Mouse (Mus musculus) small intestine, adult 2 months (tissue): Measurements from ENCODE around the gene Boll. TPM values are rescaled to one million over a fixed set of nuclear protein-coding genes. Genes with fewer than 3 reads are reported as not detected.
A peak's percentile ranks its signal among the peaks of the same experiment; 100 is the strongest.

Source experiments
- H3K27ac ChIP-seq: fragments of 200-500 bp; 2 replicates; pipeline ENCODE4 v1.5.1; 2012; ENCODE audit warnings: low read depth, low read length, control low read depth, inconsistent platforms; ENCODE audit not compliant: insufficient read depth
- H3K27me3 ChIP-seq: fragments of 200-500 bp; 2 replicates; pipeline ENCODE4 v1.6.1; 2012; ENCODE audit warnings: mild to moderate bottlenecking, moderate library complexity, low read length, inconsistent platforms; ENCODE audit not compliant: control insufficient read depth, insufficient read depth
- H3K36me3 ChIP-seq: fragments of 200-500 bp; 2 replicates; pipeline ENCODE4 v1.6.1; 2012; ENCODE audit warnings: mild to moderate bottlenecking, low read length, control low read depth, inconsistent platforms; ENCODE audit not compliant: control insufficient read depth, insufficient read depth
- H3K4me1 ChIP-seq: fragments of 200-500 bp; 2 replicates; pipeline ENCODE4 v1.6.1; 2012; ENCODE audit warnings: low read length, inconsistent platforms, mixed read lengths; ENCODE audit not compliant: control insufficient read depth, insufficient read depth, insufficient read length
- H3K4me3 ChIP-seq: fragments of 200-500 bp; 2 replicates; pipeline ENCODE4 v1.5.1; 2012; ENCODE audit warnings: low read depth, mild to moderate bottlenecking, control low read depth, inconsistent platforms, low read length, moderate library complexity
- CTCF ChIP-seq: fragments of 200-500 bp; IDR thresholded peaks from 2 replicates; pipeline ENCODE4 v1.5.1; 2012; ENCODE audit warnings: low read depth, mild to moderate bottlenecking, control low read depth, inconsistent platforms, low read length, moderate library complexity, mixed read lengths; ENCODE audit not compliant: insufficient replicate concordance, insufficient read length; ENCODE audit errors: extremely low read depth
- POLR2A ChIP-seq: fragments of 200-500 bp; IDR thresholded peaks from 2 replicates; pipeline ENCODE4 v1.6.1; 2012; ENCODE audit warnings: low read depth, mild to moderate bottlenecking, control low read depth, inconsistent platforms, low read length, moderate library complexity
- WGBS: fragments of 180-500 bp; shearing (Covaris S2); methylation state at CpG from one replicate; pipeline ENCODE4 v1.1.7; 2018; 5-methylcytosine and 5-hydroxymethylcytosine counted together
- polyA plus RNA-seq: library from polyadenylated mRNA; depleted of rRNA; stranded (reverse); fragments of >200 nt; gene quantifications from 2 replicates; pipeline ENCODE4 v1.2.3, GENCODE M21; 2012

Gene Boll
- polyA plus RNA-seq, 1 experiment = not detected

DNA sequence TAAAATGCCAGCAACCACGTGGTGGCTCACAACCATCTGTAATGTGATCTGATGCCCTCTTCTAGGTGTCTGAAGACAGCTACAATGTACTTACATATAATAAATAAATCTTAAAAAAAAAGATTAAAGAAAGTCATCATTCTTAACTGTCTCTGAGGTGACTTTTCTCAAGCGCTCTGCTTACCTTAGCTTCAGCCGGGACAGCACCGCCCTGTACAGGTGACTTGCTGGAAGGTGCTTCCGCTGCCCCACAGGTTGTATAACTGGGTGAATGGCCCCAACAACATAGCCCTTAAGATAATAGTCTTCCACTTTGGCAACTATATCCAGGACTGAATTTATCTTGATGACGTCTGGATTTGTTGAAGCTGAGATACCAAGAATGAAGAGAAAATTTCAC, 149.3 kb downstream of the Boll start:
- WGBS = 32% methylated on average over 6 of the region's 6 CpGs
- Histone ChIP-seq H3K36me3 (no peaks in the 10 kb centered on the region), H3K27ac (no peak overlapping the region), H3K4me1 (peaks cover 17% of the 10 kb centered on the region; the same call in 1 of the 2 replicates), H3K27me3 (no peaks in the 10 kb centered on the region), H3K4me3 (peak overlapping the region; percentile 32; the same call in 1 of the 2 replicates)
- TF ChIP-seq POLR2A = no peak
- no peak for TF ChIP-seq CTCF

DNA sequence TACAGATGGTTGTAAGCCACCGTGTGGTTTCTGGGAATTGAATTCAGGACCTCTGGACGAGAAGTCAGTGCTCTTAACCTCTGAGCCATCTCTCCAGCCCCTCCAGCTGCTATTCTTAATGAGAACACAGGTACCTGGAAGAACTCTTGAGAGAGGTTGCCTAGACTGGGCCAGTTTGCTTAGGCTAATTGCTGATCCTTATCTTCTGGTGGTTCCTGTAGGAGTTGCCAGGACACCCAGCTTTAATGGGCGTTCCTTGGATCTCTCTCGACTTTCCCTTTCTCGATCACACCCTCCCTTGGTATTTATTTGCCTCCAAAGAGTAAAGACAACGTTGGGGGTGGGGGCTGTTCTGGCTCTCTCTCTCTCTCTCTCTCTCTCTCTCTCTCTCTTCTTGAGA, 149.8 kb downstream of the Boll start:
- 22% methylated on average over 6 of the region's 6 CpGs for WGBS
- TF ChIP-seq CTCF (no peak), POLR2A (no peak)
- H3K27me3 ChIP-seq = no peaks in the 10 kb centered on the region
- H3K4me1 ChIP-seq = peaks cover 17% of the 10 kb centered on the region; the same call in 1 of the 2 replicates
- peak overlapping the region; percentile 32; the same call in 1 of the 2 replicates for H3K4me3 ChIP-seq
- peak overlapping the region; percentile 39; the same call in 1 of the 2 replicates for H3K27ac ChIP-seq
- H3K36me3 ChIP-seq = no peaks in the 10 kb centered on the region

GRCm38 (mm10) chr1:55212771-55213170, 150.5 kb downstream of the Boll start:
- Histone ChIP-seq H3K27ac (peak overlapping the region; percentile 74), H3K27me3 (no peaks in the 10 kb centered on the region), H3K4me3 (no peak overlapping the region), H3K4me1 (peaks cover 17% of the 10 kb centered on the region; the same call in 1 of the 2 replicates), H3K36me3 (no peaks in the 10 kb centered on the region)
- 37% methylated on average over 4 of the region's 4 CpGs for WGBS
- TF ChIP-seq POLR2A (no peak), CTCF (no peak)

DNA sequence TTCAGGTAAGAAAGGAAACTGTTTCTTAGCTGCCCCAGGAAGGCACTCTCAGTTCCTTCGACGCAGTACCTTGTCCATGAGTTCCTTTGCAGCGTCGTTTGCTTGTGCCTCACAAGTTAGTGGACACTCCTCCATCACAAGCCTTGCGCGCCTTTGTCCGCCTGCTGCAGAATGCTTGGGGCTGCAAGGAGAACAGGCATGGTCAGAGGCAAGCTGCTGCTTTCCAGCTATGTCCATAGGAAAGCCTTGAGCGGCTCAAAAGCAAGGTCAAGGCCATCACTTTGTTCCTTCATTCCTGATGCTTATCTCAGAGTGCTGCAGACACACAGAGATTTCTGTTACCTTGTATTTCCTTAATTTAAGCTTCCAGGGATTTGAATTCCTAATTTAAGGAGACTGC, 152.2 kb downstream of the Boll start:
- H3K27ac ChIP-seq = no peak overlapping the region
- H3K27me3 ChIP-seq = no peaks in the 10 kb centered on the region
- no peak for TF ChIP-seq CTCF
- no peak for TF ChIP-seq POLR2A
- no peak overlapping the region for H3K4me3 ChIP-seq
- no peaks in the 10 kb centered on the region for H3K36me3 ChIP-seq
- WGBS = 83% methylated on average over 8 of the region's 8 CpGs
- H3K4me1 ChIP-seq = peaks cover 10% of the 10 kb centered on the region; the same call in 1 of the 2 replicates

- Histone ChIP-seq H3K4me1 (peaks cover 8% of the 10 kb centered on the region; the same call in 1 of the 2 replicates), H3K4me3 (peak overlapping the region; percentile 12; the same call in 1 of the 2 replicates), H3K27ac (peak overlapping the region; percentile 20; the same call in 1 of the 2 replicates), H3K27me3 (no peaks in the 10 kb centered on the region), H3K36me3 (no peaks in the 10 kb centered on the region)
- WGBS = 29% methylated on average over 12 of the region's 12 CpGs
- TF ChIP-seq POLR2A = no peak
- TF ChIP-seq CTCF = no peak
Measured at GRCm38 (mm10) chr1:55210202-55210965, 152.9 kb downstream of the Boll start.

DNA sequence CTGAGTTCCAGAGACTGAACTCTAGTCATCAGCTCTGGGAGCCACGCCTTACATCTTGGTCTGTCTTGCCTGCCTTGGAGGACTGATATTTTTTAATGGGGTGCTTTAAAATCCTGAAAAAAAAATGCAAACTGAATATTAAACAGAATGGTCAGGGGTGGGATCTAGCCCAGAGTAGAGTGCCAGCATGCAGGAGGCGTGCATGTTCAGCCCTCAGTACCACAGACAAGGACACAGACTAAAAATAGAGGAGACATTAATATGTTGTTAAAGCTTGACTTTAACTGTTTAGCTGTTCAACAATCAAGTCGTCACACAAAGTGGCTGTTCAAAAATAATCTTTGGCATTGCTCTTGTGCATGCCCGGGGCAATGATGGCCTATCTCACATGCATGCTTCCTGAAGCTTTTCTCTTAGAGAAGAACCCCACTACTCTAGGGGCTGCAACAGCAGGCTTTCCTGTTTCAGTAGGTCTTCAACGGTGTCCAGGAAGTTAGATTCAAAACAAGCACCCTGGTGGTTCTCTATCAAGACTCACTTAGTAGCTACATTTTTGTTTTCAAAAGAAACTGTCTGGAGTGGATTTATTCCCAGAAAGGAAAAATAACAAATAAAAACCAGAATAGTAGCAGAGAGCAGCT, 154.6 kb downstream of the Boll start:
- Histone ChIP-seq H3K4me3 (no peak overlapping the region), H3K27me3 (no peaks in the 10 kb centered on the region), H3K4me1 (peaks cover 8% of the 10 kb centered on the region; the same call in 1 of the 2 replicates), H3K27ac (no peak overlapping the region), H3K36me3 (no peaks in the 10 kb centered on the region)
- TF ChIP-seq POLR2A (no peak), CTCF (no peak)
- 74% methylated on average over 5 of the region's 5 CpGs for WGBS

GRCm38 (mm10) chr1:55207561-55207960, 155.7 kb downstream of the Boll start:
- TF ChIP-seq POLR2A (no peak), CTCF (no peak)
- H3K4me1 ChIP-seq = peaks cover 8% of the 10 kb centered on the region; the same call in 1 of the 2 replicates
- no peaks in the 10 kb centered on the region for H3K27me3 ChIP-seq
- no peak overlapping the region for H3K4me3 ChIP-seq
- WGBS = 94% methylated on average over 6 of the region's 6 CpGs
- H3K27ac ChIP-seq = no peak overlapping the region
- no peaks in the 10 kb centered on the region for H3K36me3 ChIP-seq
